Mouse (Mus musculus): ENCODE measurements around the gene Chd1l. TPM values are rescaled to one million over a fixed set of nuclear protein-coding genes. Genes with fewer than 3 reads are reported as not detected.

Gene Chd1l
- polyA plus RNA-seq, 1 experiment from 2014 or later, result 15.8 TPM

GRCm38 (mm10) chr3:97573807-97574206, 36.2 kb downstream of the Chd1l start:
- WGBS, result 86% methylated on average over 9 of the region's 9 CpGs
- Histone ChIP-seq H3K4me3 (replicated peaks; ENCODE audit: low read length) (no peak overlapping the region), H3K4me1 (ENCODE audit: control insufficient read depth, insufficient read depth, low read length) (no peaks in the 10 kb centered on the region), H3K4me2 (ENCODE audit: low read depth, low read length) (no peak overlapping the region), H3K9me3 (replicated peaks; ENCODE audit: control insufficient read depth, low read length) (no peaks in the 10 kb centered on the region), H3K27me3 (ENCODE audit: control insufficient read depth, insufficient read depth, low read length) (no peaks in the 10 kb centered on the region), H3K36me3 (ENCODE audit: control insufficient read depth, insufficient read depth, low read length) (no peaks in the 10 kb centered on the region), H3K27ac (ENCODE audit: low read length) (no peak overlapping the region), H3K9ac (ENCODE audit: low read length) (no peak overlapping the region)
- ATAC-seq (ENCODE audit: insufficient read depth, low FRiP score), result no peak

GRCm38 (mm10) chr3:97564588-97564987, 45.4 kb downstream of the Chd1l start:
- no peaks in the 10 kb centered on the region for H3K27me3 ChIP-seq (ENCODE audit: control insufficient read depth, insufficient read depth, low read length)
- H3K4me3 ChIP-seq (replicated peaks; ENCODE audit: low read length), result no peak overlapping the region
- WGBS, result 55% methylated on average over 5 of the region's 5 CpGs
- no peak for ATAC-seq (ENCODE audit: insufficient read depth, low FRiP score)
- H3K4me1 ChIP-seq (ENCODE audit: control insufficient read depth, insufficient read depth, low read length), result no peaks in the 10 kb centered on the region
- H3K9me3 ChIP-seq (replicated peaks; ENCODE audit: control insufficient read depth, low read length), result no peaks in the 10 kb centered on the region
- H3K4me2 ChIP-seq (ENCODE audit: low read depth, low read length), result no peak overlapping the region
- no peaks in the 10 kb centered on the region for H3K36me3 ChIP-seq (ENCODE audit: control insufficient read depth, insufficient read depth, low read length)
- H3K27ac ChIP-seq (ENCODE audit: low read length), result no peak overlapping the region
- H3K9ac ChIP-seq (ENCODE audit: low read length), result no peak overlapping the region

GRCm38 (mm10) chr3:97558554-97558953, 51.4 kb downstream of the Chd1l start:
- no peaks in the 10 kb centered on the region for H3K36me3 ChIP-seq (ENCODE audit: control insufficient read depth, insufficient read depth, low read length)
- no peaks in the 10 kb centered on the region for H3K27me3 ChIP-seq (ENCODE audit: control insufficient read depth, insufficient read depth, low read length)
- H3K9me3 ChIP-seq (replicated peaks; ENCODE audit: control insufficient read depth, low read length), result no peaks in the 10 kb centered on the region
- H3K4me3 ChIP-seq (replicated peaks; ENCODE audit: low read length), result no peak overlapping the region
- no peak for ATAC-seq (ENCODE audit: insufficient read depth, low FRiP score)
- no peak overlapping the region for H3K27ac ChIP-seq (ENCODE audit: low read length)
- 80% methylated on average over 5 of the region's 5 CpGs for WGBS
- H3K4me1 ChIP-seq (ENCODE audit: control insufficient read depth, insufficient read depth, low read length), result no peaks in the 10 kb centered on the region
- no peak overlapping the region for H3K9ac ChIP-seq (ENCODE audit: low read length)
- H3K4me2 ChIP-seq (ENCODE audit: low read depth, low read length), result no peak overlapping the region

GRCm38 (mm10) chr3:97546205-97546604, 63.8 kb downstream of the Chd1l start:
- no peaks in the 10 kb centered on the region for H3K36me3 ChIP-seq (ENCODE audit: control insufficient read depth, insufficient read depth, low read length)
- H3K9ac ChIP-seq (ENCODE audit: low read length), result no peak overlapping the region
- no peaks in the 10 kb centered on the region for H3K4me1 ChIP-seq (ENCODE audit: control insufficient read depth, insufficient read depth, low read length)
- no peak overlapping the region for H3K4me2 ChIP-seq (ENCODE audit: low read depth, low read length)
- ATAC-seq (ENCODE audit: insufficient read depth, low FRiP score), result no peak
- H3K27ac ChIP-seq (ENCODE audit: low read length), result no peak overlapping the region
- H3K4me3 ChIP-seq (replicated peaks; ENCODE audit: low read length), result no peak overlapping the region
- no peaks in the 10 kb centered on the region for H3K27me3 ChIP-seq (ENCODE audit: control insufficient read depth, insufficient read depth, low read length)
- WGBS, result 54% methylated on average over 8 of the region's 8 CpGs
- no peaks in the 10 kb centered on the region for H3K9me3 ChIP-seq (replicated peaks; ENCODE audit: control insufficient read depth, low read length)

- Histone ChIP-seq H3K4me1 (ENCODE audit: control insufficient read depth, insufficient read depth, low read length) (no peaks in the 10 kb centered on the region), H3K36me3 (ENCODE audit: control insufficient read depth, insufficient read depth, low read length) (no peaks in the 10 kb centered on the region), H3K4me3 (replicated peaks; ENCODE audit: low read length) (no peak overlapping the region), H3K27me3 (ENCODE audit: control insufficient read depth, insufficient read depth, low read length) (no peaks in the 10 kb centered on the region), H3K9me3 (replicated peaks; ENCODE audit: control insufficient read depth, low read length) (no peaks in the 10 kb centered on the region), H3K4me2 (ENCODE audit: low read depth, low read length) (no peak overlapping the region), H3K27ac (ENCODE audit: low read length) (no peak overlapping the region), H3K9ac (ENCODE audit: low read length) (no peak overlapping the region)
- WGBS, result 21% methylated on average over 1 of the region's 1 CpGs
- no peak for ATAC-seq (ENCODE audit: insufficient read depth, low FRiP score)
Observed at GRCm38 (mm10) chr3:97540171-97540570, 69.8 kb downstream of the Chd1l start.

GRCm38 (mm10) chr3:97538634-97539033, 71.4 kb downstream of the Chd1l start:
- no peak for ATAC-seq (ENCODE audit: insufficient read depth, low FRiP score)
- Histone ChIP-seq H3K9me3 (replicated peaks; ENCODE audit: control insufficient read depth, low read length) (no peaks in the 10 kb centered on the region), H3K36me3 (ENCODE audit: control insufficient read depth, insufficient read depth, low read length) (no peaks in the 10 kb centered on the region), H3K4me1 (ENCODE audit: control insufficient read depth, insufficient read depth, low read length) (no peaks in the 10 kb centered on the region), H3K4me3 (replicated peaks; ENCODE audit: low read length) (no peak overlapping the region), H3K4me2 (ENCODE audit: low read depth, low read length) (no peak overlapping the region), H3K27me3 (ENCODE audit: control insufficient read depth, insufficient read depth, low read length) (no peaks in the 10 kb centered on the region), H3K9ac (ENCODE audit: low read length) (no peak overlapping the region), H3K27ac (ENCODE audit: low read length) (no peak overlapping the region)
- 41% methylated on average over 1 of the region's 1 CpGs for WGBS

GRCm38 (mm10) chr3:97537006-97537405, 73.0 kb downstream of the Chd1l start:
- WGBS, result 87% methylated on average over 2 of the region's 2 CpGs
- H3K36me3 ChIP-seq (ENCODE audit: control insufficient read depth, insufficient read depth, low read length), result no peaks in the 10 kb centered on the region
- no peaks in the 10 kb centered on the region for H3K4me1 ChIP-seq (ENCODE audit: control insufficient read depth, insufficient read depth, low read length)
- no peak overlapping the region for H3K27ac ChIP-seq (ENCODE audit: low read length)
- no peak overlapping the region for H3K9ac ChIP-seq (ENCODE audit: low read length)
- no peak for ATAC-seq (ENCODE audit: insufficient read depth, low FRiP score)
- no peak overlapping the region for H3K4me2 ChIP-seq (ENCODE audit: low read depth, low read length)
- H3K27me3 ChIP-seq (ENCODE audit: control insufficient read depth, insufficient read depth, low read length), result no peaks in the 10 kb centered on the region
- H3K9me3 ChIP-seq (replicated peaks; ENCODE audit: control insufficient read depth, low read length), result no peaks in the 10 kb centered on the region
- no peak overlapping the region for H3K4me3 ChIP-seq (replicated peaks; ENCODE audit: low read length)

GRCm38 (mm10) chr3:97535660-97536059, 74.3 kb downstream of the Chd1l start:
- H3K27ac ChIP-seq (ENCODE audit: low read length), result no peak overlapping the region
- WGBS, result 86% methylated on average over 5 of the region's 5 CpGs
- no peaks in the 10 kb centered on the region for H3K36me3 ChIP-seq (ENCODE audit: control insufficient read depth, insufficient read depth, low read length)
- no peak overlapping the region for H3K9ac ChIP-seq (ENCODE audit: low read length)
- no peaks in the 10 kb centered on the region for H3K27me3 ChIP-seq (ENCODE audit: control insufficient read depth, insufficient read depth, low read length)
- no peaks in the 10 kb centered on the region for H3K4me1 ChIP-seq (ENCODE audit: control insufficient read depth, insufficient read depth, low read length)
- no peaks in the 10 kb centered on the region for H3K9me3 ChIP-seq (replicated peaks; ENCODE audit: control insufficient read depth, low read length)
- no peak overlapping the region for H3K4me3 ChIP-seq (replicated peaks; ENCODE audit: low read length)
- no peak overlapping the region for H3K4me2 ChIP-seq (ENCODE audit: low read depth, low read length)
- no peak for ATAC-seq (ENCODE audit: insufficient read depth, low FRiP score)

GRCm38 (mm10) chr3:97525458-97525857, 84.5 kb downstream of the Chd1l start:
- no peak overlapping the region for H3K4me3 ChIP-seq (replicated peaks; ENCODE audit: low read length)
- no peak overlapping the region for H3K9ac ChIP-seq (ENCODE audit: low read length)
- no peak overlapping the region for H3K27ac ChIP-seq (ENCODE audit: low read length)
- H3K9me3 ChIP-seq (replicated peaks; ENCODE audit: control insufficient read depth, low read length), result no peaks in the 10 kb centered on the region
- H3K4me1 ChIP-seq (ENCODE audit: control insufficient read depth, insufficient read depth, low read length), result no peaks in the 10 kb centered on the region
- no peaks in the 10 kb centered on the region for H3K36me3 ChIP-seq (ENCODE audit: control insufficient read depth, insufficient read depth, low read length)
- no peaks in the 10 kb centered on the region for H3K27me3 ChIP-seq (ENCODE audit: control insufficient read depth, insufficient read depth, low read length)
- 78% methylated on average over 8 of the region's 8 CpGs for WGBS
- H3K4me2 ChIP-seq (ENCODE audit: low read depth, low read length), result no peak overlapping the region
- ATAC-seq (ENCODE audit: insufficient read depth, low FRiP score), result no peak

- Histone ChIP-seq H3K27me3 (ENCODE audit: control insufficient read depth, insufficient read depth, low read length) (no peaks in the 10 kb centered on the region), H3K4me3 (replicated peaks; ENCODE audit: low read length) (no peak overlapping the region), H3K4me2 (ENCODE audit: low read depth, low read length) (no peak overlapping the region), H3K9me3 (replicated peaks; ENCODE audit: control insufficient read depth, low read length) (no peaks in the 10 kb centered on the region), H3K4me1 (ENCODE audit: control insufficient read depth, insufficient read depth, low read length) (no peaks in the 10 kb centered on the region), H3K27ac (ENCODE audit: low read length) (no peak overlapping the region), H3K9ac (ENCODE audit: low read length) (no peak overlapping the region), H3K36me3 (ENCODE audit: control insufficient read depth, insufficient read depth, low read length) (no peaks in the 10 kb centered on the region)
- WGBS, result 80% methylated on average over 5 of the region's 5 CpGs
- no peak for ATAC-seq (ENCODE audit: insufficient read depth, low FRiP score)
Observed at GRCm38 (mm10) chr3:97524835-97525234, 85.2 kb downstream of the Chd1l start.
